Mouse (Mus musculus): Measurements from ENCODE around the gene Sez6l. TPM values are rescaled to one million over a fixed set of nuclear protein-coding genes. Genes with fewer than 3 reads are reported as not detected.

The Sez6l gene
- polyA plus RNA-seq, 1 experiment from 2014 or later: 16.0 TPM

DNA sequence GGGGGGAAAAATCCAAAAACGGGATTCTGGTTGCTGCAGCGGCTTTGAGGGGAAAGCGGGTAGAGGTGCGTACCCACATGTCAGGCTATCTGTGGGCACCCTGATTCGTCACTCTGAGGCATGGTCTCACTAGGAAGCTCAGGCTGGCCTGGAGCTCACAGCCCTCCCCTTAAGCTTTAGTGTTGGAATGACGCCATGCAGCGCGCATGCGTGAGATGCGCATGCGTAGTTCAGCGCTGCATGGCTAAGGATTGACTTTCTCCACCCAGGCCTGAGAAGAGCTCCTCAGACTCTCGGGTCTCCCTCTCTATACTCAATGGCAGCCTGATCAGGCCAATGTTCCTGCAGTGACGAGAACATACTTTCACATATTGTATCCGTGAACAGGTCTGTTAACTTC lies 24.2 kb downstream of the Sez6l start:
- Histone ChIP-seq H3K27me3 (peaks cover 2% of the 10 kb centered on the region; the same call in 1 of the 2 replicates), H3K9ac (no peak overlapping the region), H3K27ac (no peak overlapping the region), H3K36me3 (no peaks in the 10 kb centered on the region), H3K4me1 (peaks cover 44% of the 10 kb centered on the region), H3K4me3 (no peak overlapping the region), H3K9me3 (replicated peaks) (no peaks in the 10 kb centered on the region), H3K4me2 (replicated peaks) (no peak overlapping the region)
- 89% methylated on average over 15 of the region's 15 CpGs for WGBS
- no peak for ATAC-seq (ENCODE audit: low FRiP score)

DNA sequence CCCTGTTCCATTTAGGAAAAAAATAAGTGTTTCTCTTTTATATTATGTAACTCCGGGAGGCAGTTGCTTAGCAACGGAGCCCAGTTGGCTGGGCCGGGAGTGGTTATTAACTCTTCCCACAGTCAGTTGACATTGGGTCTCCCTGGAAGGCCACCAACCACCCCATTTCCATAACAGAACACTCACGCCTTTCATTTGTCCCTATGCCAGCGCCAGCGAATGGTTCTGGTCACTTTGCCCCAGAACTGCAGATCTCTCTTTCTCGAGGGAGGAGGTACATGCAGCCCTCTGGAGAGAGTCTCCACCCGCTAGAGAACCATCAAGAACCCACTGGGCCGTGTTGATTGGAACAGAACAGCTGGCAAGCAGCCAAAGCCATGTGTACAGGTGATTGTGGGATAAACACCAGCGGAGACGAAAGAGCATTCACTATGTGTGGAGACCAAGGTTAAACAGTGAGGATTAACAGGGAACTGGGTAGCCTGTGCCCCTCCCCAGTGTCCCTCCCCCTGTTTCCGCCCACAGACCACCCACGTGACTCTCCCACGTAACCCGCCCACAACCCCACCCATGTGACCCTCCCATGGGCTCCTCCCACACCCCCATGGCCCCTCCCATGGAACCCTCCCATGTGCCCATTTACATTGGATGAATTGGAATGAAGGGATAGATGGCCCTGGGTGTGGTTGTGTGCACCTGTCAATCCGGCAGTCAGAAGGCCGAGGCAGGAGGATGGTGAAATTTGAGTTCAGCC lies 24.8 kb downstream of the Sez6l start:
- peaks cover 44% of the 10 kb centered on the region for H3K4me1 ChIP-seq
- 40% methylated on average over 17 of the region's 17 CpGs for WGBS
- H3K27ac ChIP-seq: peak overlapping the region; percentile 83
- H3K9me3 ChIP-seq (replicated peaks): no peaks in the 10 kb centered on the region
- peak; percentile 65 for ATAC-seq (ENCODE audit: low FRiP score)
- H3K27me3 ChIP-seq: peaks cover 2% of the 10 kb centered on the region; the same call in 1 of the 2 replicates
- H3K36me3 ChIP-seq: no peaks in the 10 kb centered on the region
- no peak overlapping the region for H3K4me3 ChIP-seq
- peak overlapping the region; percentile 28; the same call in 1 of the 2 replicates for H3K4me2 ChIP-seq (replicated peaks)
- H3K9ac ChIP-seq: no peak overlapping the region

DNA sequence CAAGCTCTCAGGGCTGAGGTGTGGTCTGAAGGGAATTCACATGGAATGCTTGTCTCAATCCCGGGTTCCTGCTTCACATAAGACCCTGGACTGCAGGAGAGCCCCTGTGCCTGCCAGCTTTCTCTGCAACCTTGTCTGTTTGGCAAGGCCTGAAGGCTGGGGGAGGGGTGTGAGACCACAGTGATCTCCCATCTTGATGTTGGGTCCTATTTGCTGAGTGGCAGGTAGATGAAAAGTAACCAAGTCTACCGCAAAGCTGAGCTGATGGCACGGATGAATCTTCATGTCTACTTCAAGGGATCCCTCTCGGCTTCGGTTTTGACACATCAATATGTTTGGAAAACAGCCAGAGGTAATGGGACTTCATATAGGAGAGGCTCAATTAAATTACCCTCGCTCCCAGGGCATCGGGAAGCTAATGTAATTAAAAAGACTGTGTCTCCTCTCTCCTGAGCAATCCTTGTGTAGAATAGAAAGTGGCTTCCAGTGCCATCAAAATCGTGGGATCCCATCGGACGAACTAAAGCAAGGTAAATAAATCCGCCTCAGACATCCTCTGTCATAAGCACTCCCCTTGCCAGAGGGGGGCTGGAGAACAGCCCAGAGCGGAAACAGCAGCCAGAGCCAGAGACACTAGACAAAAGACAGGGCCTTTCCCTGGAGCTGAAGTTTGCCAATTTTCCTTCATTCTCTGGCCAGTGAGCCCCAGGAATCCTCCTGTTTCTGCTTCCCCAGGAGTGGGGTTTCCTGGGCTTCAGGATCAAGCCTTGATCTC lies 28.0 kb downstream of the Sez6l start:
- Histone ChIP-seq H3K27ac (peak overlapping the region; percentile 64), H3K4me2 (replicated peaks) (no peak overlapping the region), H3K4me3 (no peak overlapping the region), H3K27me3 (no peaks in the 10 kb centered on the region; the same call in 1 of the 2 replicates), H3K4me1 (peaks cover 49% of the 10 kb centered on the region), H3K36me3 (no peaks in the 10 kb centered on the region), H3K9me3 (replicated peaks) (no peaks in the 10 kb centered on the region), H3K9ac (no peak overlapping the region)
- WGBS: 65% methylated on average over 12 of the region's 12 CpGs
- ATAC-seq (ENCODE audit: low FRiP score): no peak

DNA sequence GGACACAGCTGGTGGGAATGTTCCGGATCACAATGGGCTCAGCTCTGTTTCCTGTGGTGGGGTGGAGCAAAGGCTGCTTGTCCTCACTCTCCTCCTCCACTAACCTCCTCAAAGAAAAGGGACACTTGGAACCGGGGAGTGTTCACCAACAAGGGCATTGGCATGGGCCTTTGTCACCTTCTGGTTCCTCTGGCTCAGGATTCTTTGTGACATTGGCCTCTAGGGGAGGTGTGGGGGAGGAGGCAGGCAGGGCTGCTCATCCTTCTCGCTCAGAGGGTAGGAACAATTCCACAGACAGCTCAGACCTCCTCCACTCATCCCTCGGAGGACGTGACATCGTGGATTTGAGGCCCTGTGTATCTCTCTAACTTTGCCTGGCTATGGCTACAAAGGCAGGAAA lies 30.2 kb downstream of the Sez6l start:
- H3K4me2 ChIP-seq (replicated peaks): no peak overlapping the region
- H3K27ac ChIP-seq: 0 out of 2 replicates have a peak overlapping the region, but pooled peaks have one; percentile 5
- no peak for ATAC-seq (ENCODE audit: low FRiP score)
- no peak overlapping the region for H3K4me3 ChIP-seq
- H3K9ac ChIP-seq: no peak overlapping the region
- peaks cover 45% of the 10 kb centered on the region for H3K4me1 ChIP-seq
- H3K36me3 ChIP-seq: no peaks in the 10 kb centered on the region
- WGBS: 51% methylated on average over 6 of the region's 6 CpGs
- no peaks in the 10 kb centered on the region for H3K9me3 ChIP-seq (replicated peaks)
- H3K27me3 ChIP-seq: no peaks in the 10 kb centered on the region; the same call in 1 of the 2 replicates

DNA sequence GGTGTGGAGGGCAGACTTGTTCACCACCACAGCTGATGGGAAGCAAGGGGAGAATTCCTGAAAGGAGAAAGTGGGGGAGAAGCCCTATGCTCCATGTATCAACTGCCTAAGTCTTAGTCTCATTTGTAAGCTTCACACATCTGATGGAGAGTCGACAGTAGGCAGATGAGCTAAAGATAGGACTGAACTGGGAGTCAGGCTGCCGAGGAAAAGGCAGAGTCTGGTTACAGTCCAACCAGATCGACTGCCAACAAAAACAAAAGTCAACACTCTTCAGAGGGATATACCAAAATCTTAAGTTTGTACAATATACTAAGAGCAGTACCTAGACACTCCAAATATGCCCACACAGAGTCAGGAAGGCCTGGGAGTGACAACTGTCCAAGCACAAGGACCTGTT lies 38.7 kb downstream of the Sez6l start:
- no peak overlapping the region for H3K4me3 ChIP-seq
- no peaks in the 10 kb centered on the region for H3K36me3 ChIP-seq
- H3K4me2 ChIP-seq (replicated peaks): no peak overlapping the region
- no peak overlapping the region for H3K27ac ChIP-seq
- ATAC-seq (ENCODE audit: low FRiP score): no peak
- H3K27me3 ChIP-seq: peaks cover 3% of the 10 kb centered on the region; the same call in 1 of the 2 replicates
- no peaks in the 10 kb centered on the region for H3K9me3 ChIP-seq (replicated peaks)
- peaks cover 14% of the 10 kb centered on the region for H3K4me1 ChIP-seq
- no peak overlapping the region for H3K9ac ChIP-seq
- WGBS: 72% methylated on average over 3 of the region's 3 CpGs

DNA sequence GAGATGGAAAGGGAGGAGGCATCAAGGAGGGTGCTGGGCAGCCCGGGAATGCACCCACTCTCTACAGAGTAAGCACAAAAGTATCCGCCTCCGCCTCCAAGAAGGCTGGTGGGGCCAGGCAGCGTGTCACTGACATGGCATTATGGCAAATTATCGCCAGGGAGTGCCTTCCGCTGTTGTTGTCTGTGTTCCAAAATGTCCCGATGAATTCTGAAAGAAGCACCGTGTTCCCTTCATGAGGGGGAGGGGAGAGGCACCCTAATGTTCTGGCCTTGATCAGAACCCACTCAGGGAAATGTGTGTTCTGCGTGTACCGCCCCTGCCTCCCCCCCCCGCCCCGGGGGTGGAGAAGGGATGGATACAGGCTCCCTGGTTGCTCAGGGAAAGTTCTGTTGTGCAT lies 41.1 kb downstream of the Sez6l start:
- peaks cover 16% of the 10 kb centered on the region for H3K4me1 ChIP-seq
- H3K27ac ChIP-seq: no peak overlapping the region
- peaks cover 5% of the 10 kb centered on the region; the same call in 1 of the 2 replicates for H3K9me3 ChIP-seq (replicated peaks)
- H3K4me3 ChIP-seq: no peak overlapping the region
- H3K27me3 ChIP-seq: peaks cover 3% of the 10 kb centered on the region; the same call in 1 of the 2 replicates
- ATAC-seq (ENCODE audit: low FRiP score): no peak
- no peaks in the 10 kb centered on the region for H3K36me3 ChIP-seq
- WGBS: 80% methylated on average over 12 of the region's 12 CpGs
- no peak overlapping the region for H3K4me2 ChIP-seq (replicated peaks)
- H3K9ac ChIP-seq: no peak overlapping the region

DNA sequence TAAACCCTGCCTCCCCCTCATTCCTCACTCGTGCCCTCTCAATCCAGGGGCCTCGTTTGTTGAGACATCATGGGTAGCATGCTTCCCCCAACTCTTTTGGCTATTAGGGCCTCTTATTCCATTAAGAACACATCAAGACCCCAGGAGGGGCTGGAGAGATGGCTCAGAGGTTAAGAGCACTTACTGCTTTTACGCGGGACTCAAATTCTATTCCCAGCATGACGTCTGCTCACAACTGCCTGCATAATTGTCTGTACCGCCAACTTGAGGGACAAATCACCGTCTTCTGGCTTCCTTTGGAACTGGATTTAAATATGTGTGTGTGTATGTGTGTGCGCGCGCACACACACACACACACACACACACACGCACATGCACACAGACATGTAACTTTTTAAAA lies 42.8 kb downstream of the Sez6l start:
- Histone ChIP-seq H3K4me2 (replicated peaks) (no peak overlapping the region), H3K4me1 (peaks cover 16% of the 10 kb centered on the region), H3K4me3 (no peak overlapping the region), H3K9ac (no peak overlapping the region), H3K36me3 (no peaks in the 10 kb centered on the region), H3K27ac (no peak overlapping the region), H3K27me3 (peaks cover 3% of the 10 kb centered on the region; the same call in 1 of the 2 replicates), H3K9me3 (replicated peaks) (peaks cover 5% of the 10 kb centered on the region; the same call in 1 of the 2 replicates)
- no peak for ATAC-seq (ENCODE audit: low FRiP score)
- WGBS: 35% methylated on average over 11 of the region's 11 CpGs

DNA sequence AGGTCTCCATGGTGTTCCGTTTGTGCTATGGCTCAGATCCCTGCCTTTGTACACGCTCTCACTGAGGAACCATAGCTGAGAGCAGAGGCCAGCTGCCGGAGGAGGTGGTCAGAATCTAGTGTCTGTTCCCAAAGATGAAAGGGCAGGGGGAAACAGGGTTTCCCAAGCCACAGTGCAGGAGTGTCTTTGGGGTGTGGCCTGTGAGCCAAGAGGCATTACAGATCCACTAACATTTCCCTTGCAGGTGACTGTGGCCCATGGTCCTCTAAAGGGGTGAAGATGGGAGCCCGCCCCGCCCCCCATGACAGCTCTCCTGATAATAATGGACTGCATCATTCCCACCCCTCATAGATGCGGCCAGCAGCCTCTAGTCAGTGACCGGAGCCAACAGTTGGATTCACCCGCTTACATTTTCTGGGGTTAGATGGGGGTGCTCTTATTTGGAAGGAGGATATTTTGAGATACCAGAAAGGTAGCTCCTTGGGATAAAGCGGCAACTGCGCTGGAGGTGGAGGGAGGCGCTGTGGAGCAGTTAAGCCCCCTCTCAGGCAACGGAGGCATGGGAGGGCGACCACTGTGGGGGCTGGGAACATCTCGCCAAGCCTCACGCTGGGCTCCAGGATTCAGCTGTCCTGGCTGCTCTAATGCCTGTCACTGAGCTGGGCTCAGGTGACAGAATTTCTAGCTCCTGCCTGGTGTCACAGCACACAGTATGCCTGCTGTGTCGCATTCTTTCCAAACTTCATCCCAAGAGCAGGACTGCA lies 43.5 kb downstream of the Sez6l start:
- H3K4me2 ChIP-seq (replicated peaks): no peak overlapping the region
- no peak overlapping the region for H3K27ac ChIP-seq
- H3K36me3 ChIP-seq: no peaks in the 10 kb centered on the region
- peaks cover 22% of the 10 kb centered on the region for H3K4me1 ChIP-seq
- H3K27me3 ChIP-seq: peaks cover 3% of the 10 kb centered on the region; the same call in 1 of the 2 replicates
- H3K4me3 ChIP-seq: no peak overlapping the region
- H3K9ac ChIP-seq: no peak overlapping the region
- 46% methylated on average over 16 of the region's 16 CpGs for WGBS
- peaks cover 5% of the 10 kb centered on the region; the same call in 1 of the 2 replicates for H3K9me3 ChIP-seq (replicated peaks)
- no peak for ATAC-seq (ENCODE audit: low FRiP score)

DNA sequence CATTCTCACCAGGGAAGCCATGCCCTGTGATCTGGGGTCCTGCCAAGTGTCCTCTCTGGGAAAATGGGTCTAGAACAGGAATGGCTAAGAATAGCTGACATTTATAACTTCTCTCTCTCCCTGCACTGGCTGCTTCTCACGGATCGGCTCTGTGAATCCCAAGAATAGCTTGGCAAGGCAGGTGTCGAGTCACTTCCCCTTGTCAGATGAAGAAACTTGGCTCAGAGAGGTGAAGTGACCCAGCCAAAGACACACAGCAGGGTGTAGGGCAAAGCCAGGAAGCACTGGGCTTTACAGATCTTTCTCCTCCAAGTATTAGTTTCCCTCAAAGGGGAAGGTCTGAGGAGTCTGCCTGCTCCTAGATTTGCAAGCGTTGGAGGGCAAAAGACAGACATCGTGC lies 44.1 kb downstream of the Sez6l start:
- H3K36me3 ChIP-seq: no peaks in the 10 kb centered on the region
- WGBS: 85% methylated on average over 5 of the region's 5 CpGs
- H3K4me2 ChIP-seq (replicated peaks): no peak overlapping the region
- H3K27ac ChIP-seq: no peak overlapping the region
- no peak overlapping the region for H3K9ac ChIP-seq
- peaks cover 3% of the 10 kb centered on the region; the same call in 1 of the 2 replicates for H3K27me3 ChIP-seq
- H3K4me3 ChIP-seq: no peak overlapping the region
- H3K4me1 ChIP-seq: peaks cover 22% of the 10 kb centered on the region
- ATAC-seq (ENCODE audit: low FRiP score): no peak
- peaks cover 5% of the 10 kb centered on the region; the same call in 1 of the 2 replicates for H3K9me3 ChIP-seq (replicated peaks)

DNA sequence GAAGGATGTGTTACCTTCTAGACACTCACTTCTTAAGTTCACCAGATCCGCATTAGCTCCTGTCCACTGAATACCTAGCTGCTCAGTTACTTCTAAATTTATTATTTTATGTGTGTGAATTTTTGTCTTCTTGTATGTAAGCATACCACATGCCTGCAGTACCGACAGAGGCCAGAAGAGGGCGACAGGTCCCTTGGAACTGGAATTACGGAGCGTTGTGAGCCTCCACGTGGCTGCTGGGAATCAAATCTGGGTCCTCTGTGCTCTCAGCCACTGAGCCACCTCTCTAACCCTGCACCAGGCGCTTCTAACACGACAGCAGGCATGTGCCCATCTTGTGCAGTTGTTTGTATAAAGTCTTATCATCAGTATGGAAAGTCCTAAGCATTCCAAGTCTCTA lies 44.8 kb downstream of the Sez6l start:
- Histone ChIP-seq H3K4me2 (replicated peaks) (no peak overlapping the region), H3K4me1 (peaks cover 22% of the 10 kb centered on the region)
- 67% methylated on average over 8 of the region's 8 CpGs for WGBS

DNA sequence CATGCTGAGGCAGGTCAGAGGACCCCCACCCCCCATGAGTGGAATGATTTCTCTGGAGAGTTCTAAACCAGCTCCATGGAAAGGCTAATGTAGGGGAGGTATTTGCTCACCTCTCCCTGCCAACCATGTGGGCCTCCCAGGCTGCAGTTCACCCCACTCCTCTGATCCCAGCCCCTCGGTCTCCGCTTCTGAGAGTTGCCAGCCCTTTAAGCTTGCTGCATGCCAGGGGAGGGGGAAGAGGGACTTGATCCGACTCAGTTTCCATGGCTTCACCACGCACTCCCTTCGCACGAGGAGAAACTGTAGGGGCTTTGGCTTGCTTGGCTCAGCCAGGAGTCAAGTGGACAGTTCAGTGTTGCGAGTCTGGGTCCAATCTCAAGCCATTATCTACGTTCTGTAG lies 45.9 kb downstream of the Sez6l start:
- Histone ChIP-seq H3K4me3 (no peak overlapping the region), H3K9ac (no peak overlapping the region), H3K36me3 (no peaks in the 10 kb centered on the region), H3K4me1 (peaks cover 29% of the 10 kb centered on the region), H3K27me3 (peaks cover 3% of the 10 kb centered on the region; the same call in 1 of the 2 replicates), H3K27ac (no peak overlapping the region), H3K4me2 (replicated peaks) (no peak overlapping the region), H3K9me3 (replicated peaks) (peaks cover 5% of the 10 kb centered on the region; the same call in 1 of the 2 replicates)
- 58% methylated on average over 8 of the region's 8 CpGs for whole genome bisulfite sequencing
- ATAC-seq (ENCODE audit: low FRiP score): no peak

More for the DNA sequence above, 44.8 kb downstream of the Sez6l start:
- Histone ChIP-seq H3K27ac (no peak overlapping the region), H3K36me3 (no peaks in the 10 kb centered on the region), H3K27me3 (peaks cover 3% of the 10 kb centered on the region; the same call in 1 of the 2 replicates), H3K9me3 (replicated peaks) (peaks cover 5% of the 10 kb centered on the region; the same call in 1 of the 2 replicates), H3K4me3 (no peak overlapping the region), H3K9ac (no peak overlapping the region)
- no peak for ATAC-seq (ENCODE audit: low FRiP score)

DNA sequence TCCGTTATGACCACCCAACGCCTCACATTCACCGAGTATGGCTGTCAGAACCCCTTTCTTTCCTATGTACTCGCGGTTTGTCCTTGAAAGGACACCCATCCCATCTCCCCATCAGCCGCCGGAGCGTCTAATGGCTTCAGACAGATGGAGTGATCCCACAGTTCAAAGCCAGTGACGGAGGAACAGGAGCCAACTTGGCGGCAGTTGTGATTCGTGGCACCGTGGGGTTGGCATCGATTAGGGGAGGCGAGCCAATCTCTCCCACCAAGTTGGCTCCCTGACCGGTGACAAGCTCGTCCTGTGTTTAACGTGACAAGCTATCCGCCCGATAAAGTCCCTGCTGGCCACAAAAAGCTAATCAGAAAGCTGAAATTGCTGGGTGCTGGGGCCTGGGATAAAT lies 50.0 kb downstream of the Sez6l start:
- Histone ChIP-seq H3K4me3 (no peak overlapping the region), H3K27me3 (no peaks in the 10 kb centered on the region), H3K36me3 (no peaks in the 10 kb centered on the region), H3K9me3 (replicated peaks) (no peaks in the 10 kb centered on the region), H3K4me1 (peaks cover 30% of the 10 kb centered on the region), H3K9ac (no peak overlapping the region), H3K4me2 (replicated peaks) (no peak overlapping the region), H3K27ac (0 out of 2 replicates have a peak overlapping the region, but pooled peaks have one; percentile 23)
- WGBS: 85% methylated on average over 19 of the region's 19 CpGs
- ATAC-seq (ENCODE audit: low FRiP score): no peak
